Mouse (Mus musculus) kidney, postnatal 14 days (tissue): ENCODE data around the gene Gm20517.
A peak's percentile ranks its signal among the peaks of the same experiment; 100 is the strongest.
"Not testable (repeated sequence)": the region's sequence is repeated elsewhere in the genome, so short reads cannot be mapped to it uniquely, and the experiment has no call there.

Experiments used
- DNase-seq: peaks from one replicate; pipeline ENCODE4 v3.0.0; 2022; ENCODE audit warnings: mixed read lengths

The Gm20517 gene

DNA sequence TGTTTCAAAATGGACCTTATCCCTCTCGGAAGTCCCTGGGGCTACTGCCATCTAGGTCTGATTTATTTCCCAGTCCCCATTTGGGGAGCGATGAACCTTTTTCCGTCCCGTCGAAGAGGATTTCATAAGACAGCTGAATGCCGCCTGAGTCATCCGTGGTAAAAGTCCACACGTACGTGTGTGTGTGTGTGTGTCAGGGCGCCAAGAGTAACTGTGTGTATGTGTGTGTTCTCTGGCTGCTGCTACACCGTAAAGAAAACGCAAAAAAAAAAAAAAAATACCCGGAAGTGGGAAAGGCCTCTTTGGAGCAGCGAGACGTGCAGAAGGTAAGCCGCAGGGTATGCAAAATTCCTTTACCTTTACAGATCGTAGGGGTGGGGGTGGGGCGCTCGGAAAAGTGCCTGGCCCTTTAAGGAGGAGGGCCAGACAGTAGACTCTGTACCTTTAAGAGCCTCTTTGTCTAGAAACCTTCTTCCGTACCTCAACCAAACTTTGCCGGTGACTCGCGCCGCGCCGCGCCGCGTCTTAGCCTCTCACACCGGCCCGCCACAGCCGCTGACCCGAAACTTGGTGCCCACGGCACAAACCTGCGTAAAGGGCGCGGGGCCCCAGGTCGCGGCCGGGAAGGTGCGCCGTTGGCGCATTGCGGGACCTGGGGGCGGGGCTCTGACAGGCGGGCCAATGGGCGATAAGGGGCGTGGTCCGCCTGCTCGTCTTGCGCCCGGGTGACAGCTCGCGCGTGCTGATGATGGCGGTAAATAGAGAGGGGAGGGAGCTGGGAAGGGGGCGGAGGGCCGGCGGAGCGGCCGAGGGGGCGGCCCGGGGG lies 17.7 kb downstream of the Gm20517 start:
- DNase-seq: peak; percentile 98

DNA sequence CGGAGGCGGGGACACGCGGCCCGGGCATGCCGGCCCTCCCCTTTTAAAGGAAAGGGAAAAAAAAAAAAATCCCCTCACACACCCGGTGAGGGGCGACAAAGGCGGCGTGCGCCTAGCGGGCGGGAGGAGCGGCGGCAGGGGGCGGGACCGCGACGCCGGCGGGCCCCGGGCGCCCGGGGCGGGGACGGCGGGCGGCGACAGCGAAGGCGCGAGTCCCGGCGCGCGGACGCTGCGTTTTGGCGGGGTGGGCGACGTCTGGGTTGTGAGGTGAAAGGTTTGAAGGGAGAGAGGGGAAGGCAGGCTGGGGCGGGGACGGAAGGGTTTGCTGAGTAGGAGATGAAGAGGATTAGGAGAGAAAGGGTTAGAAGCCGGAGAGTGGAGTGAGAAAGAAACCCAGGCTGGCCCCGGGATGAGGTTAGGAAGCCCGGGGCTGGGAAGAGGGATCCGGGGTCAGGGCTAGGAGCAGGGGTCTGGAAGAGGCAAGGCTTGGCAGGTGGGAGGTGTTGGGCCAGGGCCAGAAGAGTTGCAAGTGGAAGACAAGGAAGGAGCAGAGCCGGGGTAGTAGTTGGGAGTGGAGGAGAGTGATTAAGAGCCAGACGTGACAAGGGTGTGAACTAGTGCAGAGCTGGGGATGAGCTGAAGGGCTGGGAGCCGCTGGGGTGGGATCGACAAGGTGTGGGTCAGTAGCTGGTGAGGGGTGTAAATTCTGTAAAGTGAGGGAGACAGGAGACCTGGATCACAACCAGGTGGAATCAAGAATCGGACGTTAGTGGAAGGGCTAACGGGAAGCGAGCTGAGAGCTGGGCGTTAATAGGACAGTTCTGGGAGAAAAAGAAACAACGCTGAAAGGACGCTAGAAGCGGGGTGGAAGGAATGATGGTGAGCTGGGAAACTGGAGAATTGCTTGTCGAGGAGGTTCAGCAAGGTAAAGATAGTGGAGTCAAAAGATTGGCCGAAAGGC lies 18.6 kb downstream of the Gm20517 start:
- DNase-seq: no peak

DNA sequence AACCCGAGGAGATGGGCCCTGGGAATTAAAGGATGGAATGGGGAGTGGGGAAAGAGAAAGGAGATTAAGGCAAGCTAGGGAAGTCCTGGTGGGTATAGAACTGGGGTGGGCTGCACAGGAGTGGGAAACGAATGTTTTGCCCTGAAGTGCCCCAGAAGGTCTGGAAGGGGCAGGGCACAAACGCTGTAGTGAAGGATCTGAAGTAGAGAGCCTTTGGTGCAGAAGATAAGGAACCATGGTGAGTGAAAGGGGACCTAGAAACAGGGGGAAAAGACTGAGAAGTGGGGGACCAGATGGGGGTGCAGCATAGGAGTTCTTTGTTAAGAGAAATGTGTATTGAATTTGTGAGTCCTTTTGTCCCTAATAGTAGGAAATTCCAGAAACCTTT lies 19.3 kb downstream of the Gm20517 start, which contains the start of gene Usp49:
Gene Usp49 (plus strand): TSS at position 13 of the 388 bp plus-strand sequence.
- no peak for DNase-seq

DNA sequence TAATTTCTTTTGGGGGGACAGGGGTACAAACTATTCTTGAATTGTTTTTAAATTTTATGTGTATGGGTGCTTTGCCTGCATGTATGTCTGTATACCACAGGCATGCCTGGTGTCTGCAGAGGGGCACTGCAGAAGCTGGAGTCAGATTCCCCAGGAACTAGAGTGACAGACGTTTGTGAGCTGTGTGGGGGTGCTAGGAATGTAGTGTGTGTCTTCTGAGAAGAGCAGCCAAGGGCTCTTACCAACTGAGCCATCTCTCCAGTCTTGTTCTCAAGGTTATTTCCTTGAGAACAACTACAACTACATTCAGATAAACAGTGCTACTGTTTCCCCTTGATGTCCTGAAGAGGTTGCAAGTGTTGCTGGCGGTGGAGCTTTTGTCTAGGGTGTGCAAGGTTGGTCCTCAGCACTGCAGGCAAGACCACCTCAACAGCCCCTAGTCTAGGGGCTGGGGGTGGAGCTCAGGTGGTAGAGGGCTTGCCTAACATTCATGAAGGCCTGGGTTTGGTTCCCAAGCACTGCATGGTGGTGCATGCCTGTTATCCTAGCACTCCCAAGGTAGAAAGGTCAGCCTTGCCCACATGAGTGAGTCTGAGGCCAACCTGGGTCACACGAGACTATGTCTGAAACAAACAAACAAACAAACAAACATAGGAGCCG lies 20.9 kb downstream of the Gm20517 start:
- DNase-seq: no peak

DNA sequence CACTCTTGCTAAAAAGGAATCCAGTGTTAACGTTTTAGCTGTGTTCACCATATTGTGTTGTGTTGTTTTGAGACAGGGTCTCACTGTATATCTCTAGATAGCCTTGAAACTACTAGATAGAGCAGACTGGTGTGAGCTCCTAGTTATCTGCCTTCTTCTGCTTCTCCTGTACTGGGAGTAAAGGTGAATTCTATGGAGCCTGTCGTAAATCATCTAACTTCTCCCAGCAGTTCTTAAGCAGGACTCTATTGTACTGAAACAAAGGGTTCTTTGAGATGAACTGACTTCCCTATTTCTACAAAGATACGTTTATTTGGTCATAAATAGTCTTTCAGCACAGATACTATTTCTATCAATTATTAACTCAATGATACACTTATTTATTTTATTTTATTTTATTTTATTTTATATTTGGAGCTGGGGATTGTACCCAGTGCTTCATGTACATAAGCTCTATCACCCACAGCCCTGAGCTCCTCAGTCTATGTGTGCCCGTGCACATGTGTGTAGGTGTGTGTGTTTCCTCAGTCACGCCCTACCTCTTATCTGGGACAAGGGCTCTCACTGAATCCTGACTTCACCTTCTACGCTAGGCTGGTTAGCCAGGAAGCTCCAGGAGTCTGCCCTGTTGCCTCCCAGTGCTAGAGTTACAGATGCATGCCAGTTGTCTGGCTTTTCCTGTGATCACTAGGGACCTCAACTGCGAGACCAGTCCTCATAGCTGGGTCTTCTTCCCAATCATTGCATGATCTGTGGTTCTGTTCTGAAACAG lies 22.8 kb downstream of the Gm20517 start:
- DNase-seq: no peak

DNA sequence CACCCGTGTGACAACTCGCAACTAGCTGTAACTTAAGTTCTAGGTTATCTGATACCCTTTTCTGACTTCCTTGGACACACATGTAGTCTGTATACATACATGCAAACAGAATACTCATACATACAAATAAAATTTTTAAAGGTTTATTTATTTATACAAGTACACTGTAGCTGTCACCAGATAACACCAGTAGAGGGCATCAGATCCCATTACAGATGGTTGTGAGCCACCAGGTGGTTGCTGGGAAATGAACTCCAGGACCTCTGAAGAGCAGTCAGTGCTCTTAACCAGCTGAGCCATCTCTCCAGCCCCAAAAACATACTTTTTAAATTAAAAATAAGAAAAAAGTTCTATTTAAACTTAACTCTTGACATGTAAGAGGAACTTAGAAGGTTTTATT lies 31.6 kb downstream of the Gm20517 start:
- no peak for DNase-seq

DNA sequence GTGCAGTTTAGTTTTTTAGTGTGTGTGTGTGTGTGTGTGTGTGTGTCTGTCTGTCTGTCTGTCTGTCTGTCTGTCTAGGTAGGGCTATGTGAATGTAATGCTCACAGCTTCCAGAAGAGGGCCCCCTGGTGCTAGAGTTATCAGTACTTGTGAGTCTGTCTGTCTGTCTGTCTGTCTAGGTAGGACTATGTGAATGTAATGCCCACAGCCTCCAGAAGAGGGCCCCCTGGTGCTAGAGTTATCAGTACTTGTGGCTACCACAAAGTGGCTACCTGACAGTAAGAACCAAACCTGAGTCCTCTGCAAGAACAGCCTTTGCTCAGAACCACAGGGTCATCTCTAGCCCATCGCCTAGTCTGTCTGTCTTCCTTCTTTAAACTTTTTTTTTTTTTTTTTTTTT lies 35.3 kb downstream of the Gm20517 start:
- peak; percentile 81 for DNase-seq

DNA sequence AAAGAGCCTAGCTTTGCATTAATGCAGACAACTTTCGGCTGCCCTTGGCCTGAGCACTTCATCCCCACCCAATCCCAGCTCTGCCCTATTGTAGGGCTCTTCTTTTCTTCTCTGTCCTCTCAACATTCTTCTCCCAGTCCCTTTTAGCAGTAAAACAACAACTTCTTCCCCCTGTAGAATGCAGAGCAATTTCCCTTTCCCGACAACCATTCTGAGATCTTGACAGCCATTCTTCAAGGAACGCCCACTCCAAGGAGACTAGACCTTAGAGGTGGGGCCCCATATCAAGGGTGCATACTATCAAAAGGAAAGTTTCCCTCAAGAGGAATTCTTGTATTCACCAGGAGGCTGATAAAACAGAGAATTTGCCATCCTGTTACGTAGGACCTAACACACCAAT lies 37.6 kb downstream of the Gm20517 start:
- no peak for DNase-seq

DNA sequence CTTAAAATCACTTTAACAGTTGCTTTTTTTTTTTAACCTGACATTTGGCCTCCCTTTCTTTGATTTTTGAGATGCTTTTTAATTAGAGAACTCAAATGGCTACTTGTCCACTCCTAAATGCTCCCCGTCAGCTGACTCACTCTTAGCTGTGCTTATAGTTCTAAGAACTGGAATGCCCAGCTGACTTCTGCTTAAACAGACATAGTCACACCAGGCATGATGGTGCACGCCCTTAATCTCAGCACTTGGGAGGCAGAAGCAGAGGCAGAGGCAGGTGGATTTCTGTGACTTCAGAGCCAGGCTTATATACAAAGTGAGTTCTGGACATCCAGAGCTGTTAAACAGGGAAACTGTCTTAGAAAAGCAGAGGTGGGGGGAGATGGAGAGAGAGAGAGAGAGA lies 40.6 kb downstream of the Gm20517 start:
- DNase-seq: no peak

DNA sequence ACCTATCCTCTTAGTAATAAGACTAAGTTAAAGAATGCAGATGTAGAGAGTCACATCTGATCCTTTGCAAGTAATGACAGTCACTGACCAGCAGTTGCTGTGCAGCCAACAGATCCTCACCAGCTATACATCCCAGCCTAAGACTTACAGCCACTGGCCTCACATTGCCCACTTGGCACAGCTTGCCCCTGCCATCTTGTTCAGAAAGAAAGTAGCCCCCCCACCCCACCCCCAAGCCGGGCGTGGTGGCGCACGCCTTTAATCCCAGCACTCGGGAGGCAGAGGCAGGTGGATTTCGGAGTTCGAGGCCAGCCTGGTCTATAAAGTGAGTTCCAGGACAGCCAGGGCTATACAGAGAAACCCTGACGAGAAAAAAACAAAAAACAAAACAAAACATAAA lies 43.0 kb downstream of the Gm20517 start:
- not testable (repeated sequence) for DNase-seq

DNA sequence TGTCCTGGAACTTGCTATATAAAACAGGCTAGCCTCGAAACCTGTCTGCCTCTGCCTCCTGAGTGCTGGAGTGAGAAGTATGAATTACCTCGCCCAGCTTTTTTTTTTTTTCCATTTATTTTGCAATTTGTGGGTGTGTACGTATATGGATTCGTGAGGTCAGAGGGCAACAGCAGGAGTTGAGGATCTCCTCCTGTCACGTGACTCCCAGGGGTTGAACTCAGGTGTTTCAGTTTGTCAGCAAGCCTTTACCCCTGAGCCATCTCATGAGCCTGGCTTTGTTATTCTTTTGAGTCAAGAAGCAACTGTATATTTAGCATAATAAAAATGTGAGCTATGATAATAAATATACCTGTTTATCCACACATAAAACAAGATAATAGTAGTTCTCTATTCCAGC lies 44.3 kb downstream of the Gm20517 start:
- DNase-seq: no peak

DNA sequence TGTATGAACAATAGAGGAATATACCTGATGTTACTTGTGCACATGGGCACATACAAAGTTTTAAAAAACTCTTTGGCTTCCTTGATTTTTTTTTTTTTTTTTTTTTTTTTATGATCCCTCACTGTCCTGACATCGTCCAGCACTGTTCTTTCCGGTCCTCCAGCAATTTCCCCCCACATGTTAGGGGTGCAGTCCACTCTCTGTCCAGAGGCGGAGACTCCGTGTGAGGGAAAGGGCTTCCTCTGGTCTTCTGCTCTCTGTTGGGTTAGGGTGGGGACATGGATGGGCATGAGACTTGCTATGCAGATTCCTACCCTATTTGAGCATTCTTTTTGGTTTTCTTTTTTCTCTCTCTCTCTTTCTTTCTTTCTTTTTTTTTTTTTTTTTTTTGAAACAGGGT lies 46.5 kb downstream of the Gm20517 start:
- no peak for DNase-seq

DNA sequence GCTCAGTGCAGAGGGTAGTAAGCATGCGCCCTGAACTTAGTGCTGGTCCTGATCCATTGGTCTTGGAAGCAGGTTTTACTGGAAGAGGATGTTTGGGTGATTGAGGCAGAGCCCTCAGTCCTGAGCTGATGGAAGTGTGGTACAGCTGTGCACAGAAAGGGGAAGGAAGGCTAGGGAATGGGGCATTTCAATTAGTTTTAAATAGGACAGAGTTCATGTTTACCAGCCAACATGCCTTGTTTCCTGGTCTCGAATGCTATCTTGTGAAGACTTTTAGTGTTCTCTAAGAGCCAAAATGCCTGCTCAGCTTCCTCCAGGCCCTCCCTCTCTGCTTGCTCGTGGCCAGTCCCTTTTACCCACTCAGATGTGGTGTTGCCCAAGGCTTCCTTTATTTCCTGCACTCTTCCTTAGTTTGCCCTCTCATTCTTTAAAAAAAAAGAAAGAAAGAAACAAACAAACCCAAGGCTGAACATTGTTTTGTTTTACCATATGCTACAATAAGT lies 47.4 kb downstream of the Gm20517 start:
- DNase-seq: no peak

DNA sequence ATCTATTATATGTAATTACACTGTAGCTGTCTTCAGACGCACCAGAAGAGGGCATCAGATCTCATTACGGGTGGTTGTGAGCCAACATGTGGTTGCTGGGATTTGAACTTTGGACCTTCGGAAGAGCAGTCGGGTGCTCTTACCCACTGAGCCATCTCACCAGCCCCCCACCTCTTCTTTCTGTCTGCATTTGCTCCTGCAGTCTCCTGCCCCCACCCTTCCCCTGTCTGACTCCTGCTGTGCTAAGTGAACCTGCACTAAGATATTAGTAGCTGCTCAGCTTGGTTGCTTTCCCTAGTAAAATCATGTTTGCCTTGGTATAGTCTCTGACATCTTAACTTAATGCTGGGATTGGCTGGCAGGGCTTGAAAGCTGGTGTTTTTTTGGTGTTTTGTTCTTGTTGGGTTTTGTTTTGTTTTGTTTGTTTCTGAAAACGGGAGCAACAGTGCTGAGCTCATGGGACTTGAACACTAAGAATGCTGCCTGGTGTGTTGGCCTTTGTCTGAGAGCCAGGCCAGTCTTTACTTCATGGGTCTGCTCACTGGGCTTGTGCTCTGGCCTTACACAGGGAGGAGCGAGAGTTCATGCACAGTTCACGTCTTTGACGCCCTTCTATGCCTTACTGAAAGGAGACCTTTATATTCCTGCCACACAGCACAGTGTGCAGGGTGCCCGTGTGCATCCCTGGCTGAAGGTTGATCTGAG lies 51.8 kb downstream of the Gm20517 start:
- DNase-seq: no peak

DNA sequence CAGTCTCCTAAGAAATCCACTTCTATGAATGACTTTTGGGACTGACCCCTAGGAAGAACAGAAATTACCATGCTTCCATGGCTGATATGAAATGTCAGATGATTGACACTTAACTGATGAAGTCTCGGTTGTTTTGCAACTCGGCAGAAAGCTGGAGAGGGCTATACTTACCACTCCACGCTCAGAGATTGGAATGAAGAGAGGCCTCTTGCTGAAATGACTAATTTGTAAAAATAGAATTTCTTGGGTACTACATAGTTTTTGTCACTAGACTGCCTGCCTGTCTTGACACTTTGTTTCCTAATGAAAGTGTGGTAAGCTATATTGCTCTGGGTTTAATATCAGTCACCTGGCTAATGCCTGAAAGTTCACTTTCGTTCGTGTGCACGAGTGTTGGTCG lies 53.1 kb downstream of the Gm20517 start:
- DNase-seq: no peak

DNA sequence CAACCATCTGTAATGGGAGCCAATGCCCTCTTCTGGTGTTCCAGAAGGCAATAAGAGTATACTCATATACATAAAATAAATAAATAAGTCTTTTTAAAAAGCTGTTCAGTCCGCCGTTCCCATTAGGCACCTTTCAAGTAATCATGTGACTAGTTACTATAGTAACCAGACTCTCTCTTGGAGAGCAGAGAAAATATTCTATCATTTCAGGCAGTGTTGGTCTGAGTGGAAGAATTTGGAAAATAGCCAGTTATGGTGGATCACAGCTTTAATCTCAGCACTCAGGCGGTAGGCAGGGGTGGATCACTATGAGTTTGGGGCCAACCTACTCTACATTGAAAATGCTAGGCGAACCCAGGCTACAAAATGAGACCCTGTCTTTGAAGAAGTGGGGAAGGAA lies 57.8 kb downstream of the Gm20517 start:
- DNase-seq: no peak

DNA sequence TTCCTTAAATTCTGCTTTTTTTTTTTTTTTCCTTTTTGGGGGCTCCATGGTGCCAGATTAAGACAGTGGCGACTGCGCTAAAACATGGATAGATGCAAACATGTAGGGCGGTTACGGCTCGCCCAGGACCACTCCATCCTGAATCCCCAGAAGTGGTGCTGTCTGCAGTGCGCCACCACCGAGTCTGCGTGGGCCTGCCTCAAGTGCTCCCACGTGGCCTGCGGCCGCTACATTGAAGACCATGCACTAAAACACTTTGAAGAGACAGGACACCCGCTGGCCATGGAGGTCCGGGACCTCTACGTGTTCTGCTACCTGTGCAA lies 60.6 kb downstream of the Gm20517 start:
- no peak for DNase-seq

DNA sequence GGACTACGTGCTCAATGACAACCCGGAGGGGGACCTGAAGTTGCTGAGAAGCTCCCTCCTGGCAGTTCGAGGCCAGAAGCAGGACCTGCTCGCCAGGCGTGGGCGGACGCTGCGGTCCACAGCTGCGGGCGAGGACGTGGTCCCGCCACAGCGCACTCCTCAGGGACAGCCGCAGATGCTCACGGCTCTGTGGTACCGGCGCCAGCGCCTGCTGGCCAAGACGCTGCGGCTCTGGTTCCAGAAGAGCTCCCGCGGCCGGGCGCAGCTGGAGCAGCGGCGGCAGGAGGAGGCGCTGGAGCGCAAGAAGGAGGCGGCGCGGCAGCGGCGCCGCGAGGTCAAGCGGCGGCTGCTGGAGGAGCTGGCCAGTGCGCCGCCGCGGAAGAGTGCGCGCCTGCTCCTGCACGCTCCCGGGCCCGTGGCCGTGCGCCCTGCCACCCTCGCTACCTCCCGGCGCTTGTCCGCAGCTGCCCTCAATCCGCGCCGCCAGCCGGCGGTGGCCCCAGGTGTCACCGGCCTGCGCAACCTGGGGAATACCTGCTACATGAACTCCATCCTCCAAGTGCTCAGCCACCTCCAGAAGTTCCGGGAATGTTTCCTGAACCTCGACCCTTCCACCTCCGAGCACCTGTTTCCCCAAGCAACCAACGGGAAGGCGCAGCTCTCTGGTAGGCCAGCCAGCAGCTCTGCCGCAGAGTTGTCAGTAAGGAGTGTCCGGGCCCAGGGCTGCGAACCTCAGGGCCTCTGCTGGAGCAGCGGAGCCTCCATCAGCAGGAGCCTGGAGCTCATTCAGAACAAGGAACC lies 61.1 kb downstream of the Gm20517 start:
- peak; percentile 84 for DNase-seq

DNA sequence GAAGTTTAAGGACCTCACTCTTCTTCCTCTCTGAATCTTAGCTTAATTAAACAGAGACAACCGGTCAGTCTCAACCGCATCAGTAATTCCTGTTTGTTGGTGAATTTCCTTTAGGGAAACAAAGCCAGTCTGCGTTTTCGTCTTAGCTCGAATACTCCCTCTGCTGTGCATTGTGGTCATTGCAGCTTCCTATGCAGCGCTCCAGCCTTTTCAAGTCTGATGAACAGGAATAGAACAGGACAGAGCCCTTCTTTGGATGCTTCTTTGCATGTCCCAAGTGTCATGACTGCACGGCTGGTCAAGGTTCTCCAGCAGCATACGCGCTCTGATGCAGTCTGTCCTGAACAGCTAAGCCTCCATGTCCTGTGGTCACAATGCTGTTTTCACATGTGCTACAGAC lies 65.2 kb downstream of the Gm20517 start:
- DNase-seq: peak; percentile 80

DNA sequence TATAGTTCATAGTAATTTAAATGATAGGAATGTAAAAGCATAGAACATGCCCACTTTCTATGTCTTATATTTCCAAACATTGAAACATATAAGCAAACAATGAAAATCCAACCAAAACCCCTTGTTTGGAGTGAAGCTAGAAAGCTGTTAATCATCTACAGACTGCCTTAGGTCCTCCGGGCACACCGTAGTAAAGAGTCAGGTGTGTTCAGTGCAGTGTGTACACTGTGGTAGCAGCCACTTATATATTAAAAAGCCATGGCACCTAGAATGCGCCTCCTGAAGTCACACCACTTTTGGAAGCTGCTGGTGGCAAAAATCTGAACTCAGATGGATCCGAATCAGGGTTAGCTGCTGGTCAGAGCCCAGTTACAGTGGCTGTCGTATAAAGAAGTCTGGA lies 66.8 kb downstream of the Gm20517 start:
- DNase-seq: no peak

DNA sequence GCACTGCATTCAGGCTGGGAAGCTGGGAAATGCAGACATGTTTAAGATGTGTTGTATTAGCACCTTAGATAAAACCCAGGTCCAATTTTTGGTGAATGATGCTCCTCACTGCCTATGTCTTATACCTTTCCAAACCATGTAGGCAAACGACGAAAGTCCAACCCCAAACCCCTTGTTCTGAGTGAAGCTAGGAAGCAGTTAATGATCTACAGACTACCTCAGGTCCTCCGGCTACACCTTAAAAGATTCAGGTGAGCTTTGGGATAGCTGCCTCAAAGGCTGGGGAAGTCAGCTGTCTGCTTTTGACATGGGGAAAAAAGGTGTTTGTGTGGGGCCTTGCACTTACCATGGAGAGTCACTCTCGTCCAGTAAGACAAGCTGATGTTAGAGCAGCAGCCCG lies 67.3 kb downstream of the Gm20517 start:
- DNase-seq: no peak
